Mouse (Mus musculus) gonadal fat pad, adult 2 months (tissue): ENCODE measurements around the gene Sytl3. TPM values are rescaled to one million over a fixed set of nuclear protein-coding genes. Genes with fewer than 3 reads are reported as not detected.

Experiments
- DNase-seq: peaks from one replicate; pipeline ENCODE4 v3.0.0-alpha.2; 2012; ENCODE audit warnings: low read depth
- polyA plus RNA-seq: library from polyadenylated mRNA; depleted of rRNA; stranded (reverse); fragments of >200 nt; gene quantifications from 2 replicates; pipeline ENCODE4 v1.2.3, GENCODE M21; 2012; rRNA removed

Sytl3 gene
- polyA plus RNA-seq, 1 experiment: 4.4 TPM

- DNase-seq: no peak
Measured at GRCm38 (mm10) chr17:6777629-6778331, 118.9 kb downstream of the Sytl3 start.

DNA sequence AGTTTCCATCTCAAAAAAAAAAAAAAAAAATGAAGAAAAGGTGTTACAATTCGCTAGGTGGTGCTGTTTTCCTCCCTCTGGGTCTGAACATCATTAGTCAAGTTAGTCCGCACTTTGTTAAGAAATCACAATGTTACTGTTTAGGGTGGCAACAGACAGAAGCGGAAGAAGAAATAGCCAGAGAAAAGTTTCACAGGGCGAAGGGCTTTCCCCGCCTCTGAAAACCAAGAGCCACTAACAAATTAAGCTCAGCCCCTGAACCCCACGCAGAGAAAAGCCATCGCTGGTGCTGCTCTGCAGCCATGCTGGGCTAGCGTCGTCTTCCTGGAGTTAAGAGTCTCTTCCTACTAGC, 119.4 kb downstream of the Sytl3 start:
- no peak for DNase-seq

DNA sequence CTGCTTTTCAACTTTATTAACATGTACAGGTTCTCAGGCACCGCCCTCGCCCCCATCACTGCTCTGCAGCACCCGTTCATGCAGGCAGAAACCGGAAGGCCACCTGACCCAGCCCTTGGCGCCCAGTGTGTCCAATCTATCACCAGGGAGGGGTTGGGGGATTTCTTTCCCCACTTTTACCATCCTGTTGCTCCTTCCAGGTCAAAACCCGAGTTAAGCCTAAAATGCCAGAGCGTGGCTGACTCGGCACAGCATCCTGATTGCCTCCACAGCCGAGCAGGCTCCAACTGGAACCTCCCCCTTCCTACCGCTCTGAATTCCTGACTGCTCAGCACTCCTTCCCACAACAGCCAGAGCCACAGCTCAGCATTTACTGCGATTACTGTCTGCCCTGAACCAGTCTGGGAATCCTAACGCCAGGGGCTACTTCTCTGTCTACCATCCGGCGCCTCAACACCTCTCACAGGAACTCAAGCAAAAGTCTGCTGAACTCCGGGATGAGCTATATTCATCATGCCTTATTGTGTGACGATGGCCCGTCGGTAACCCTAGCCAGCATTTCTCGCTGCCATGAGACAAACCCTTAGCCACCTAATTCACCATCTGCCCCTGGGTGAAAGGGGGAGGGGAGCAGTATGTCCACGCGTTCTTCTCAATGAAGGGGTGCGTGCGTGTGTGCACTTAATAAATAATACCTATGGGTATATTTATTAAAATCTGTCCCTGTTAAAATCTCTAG, 120.0 kb downstream of the Sytl3 start:
- DNase-seq: no peak

DNA sequence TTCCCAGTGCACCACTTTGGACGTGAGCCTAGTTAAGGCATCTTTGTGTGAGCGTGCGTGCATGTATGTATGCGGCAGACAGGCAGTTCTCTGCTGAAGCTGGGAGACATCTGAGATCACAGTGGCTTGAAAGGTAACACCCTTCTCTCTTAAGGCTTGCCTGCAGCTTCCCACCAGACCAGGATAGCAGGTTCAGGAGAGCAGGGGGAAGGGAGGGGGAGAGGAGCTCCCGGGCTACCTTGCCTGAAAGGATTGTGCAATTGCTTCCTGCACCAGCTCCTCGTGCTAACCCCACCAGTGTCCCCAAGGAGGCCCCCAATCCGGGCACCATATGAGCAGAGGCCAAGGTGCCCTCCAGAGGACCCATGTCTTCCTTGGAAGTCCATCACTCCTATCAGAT, 120.7 kb downstream of the Sytl3 start:
- DNase-seq: no peak

DNA sequence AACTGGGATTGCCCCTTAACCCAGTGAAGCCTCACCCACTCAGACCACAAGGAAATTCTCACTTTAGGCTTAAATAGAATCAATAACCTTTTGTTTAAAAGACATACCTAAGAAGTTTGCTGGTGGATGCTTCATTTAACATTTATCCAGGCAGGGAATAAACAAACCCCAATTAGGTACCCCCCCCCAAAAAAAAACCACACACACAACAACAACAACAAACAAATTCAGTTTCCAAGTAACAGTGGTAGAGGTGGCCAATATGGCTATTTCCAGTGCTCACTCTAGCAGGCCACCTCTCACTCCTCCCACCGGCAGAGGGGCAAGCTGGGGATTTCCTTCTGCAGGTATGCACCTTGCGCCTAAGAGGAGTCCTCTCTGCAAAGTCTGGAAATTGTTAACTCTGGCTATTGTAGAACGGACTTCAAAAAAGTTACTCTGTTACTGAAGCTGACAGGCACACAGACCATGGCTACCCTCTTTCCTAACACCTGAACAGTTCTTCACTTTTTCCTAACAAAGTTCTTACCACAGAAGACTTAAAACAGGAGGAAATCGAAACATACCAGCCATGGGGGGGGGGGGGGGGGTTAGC, 121.7 kb downstream of the Sytl3 start:
- no peak for DNase-seq

GRCm38 (mm10) chr17:6781273-6781672, 122.4 kb downstream of the Sytl3 start:
- DNase-seq: no peak

GRCm38 (mm10) chr17:6782033-6782526, 123.2 kb downstream of the Sytl3 start:
- DNase-seq: no peak

DNA sequence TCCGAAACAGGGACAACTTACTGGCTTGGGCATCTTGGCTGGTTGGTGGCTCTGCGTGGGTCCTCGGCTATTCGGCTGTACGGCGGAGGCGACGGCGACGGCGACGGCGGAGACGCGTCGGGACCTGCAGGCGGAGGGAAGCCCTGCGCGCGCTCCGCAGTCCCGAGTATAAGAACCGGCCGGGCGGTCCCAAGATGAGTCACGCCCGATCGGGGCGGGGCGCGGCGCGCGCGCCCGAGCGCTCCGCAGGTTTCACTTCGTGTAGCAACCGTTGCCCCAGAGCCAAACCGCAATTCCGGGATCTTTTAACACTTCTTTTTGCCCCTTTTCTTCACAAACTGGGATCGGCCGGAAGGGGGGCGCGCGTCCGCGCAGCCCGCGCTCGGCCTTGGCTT, 123.7 kb downstream of the Sytl3 start, which contains the start of gene Ezr:
Gene Ezr, minus strand, starts transcription at position 174 of the 395 bp plus-strand sequence.
- DNase-seq: no peak

DNA sequence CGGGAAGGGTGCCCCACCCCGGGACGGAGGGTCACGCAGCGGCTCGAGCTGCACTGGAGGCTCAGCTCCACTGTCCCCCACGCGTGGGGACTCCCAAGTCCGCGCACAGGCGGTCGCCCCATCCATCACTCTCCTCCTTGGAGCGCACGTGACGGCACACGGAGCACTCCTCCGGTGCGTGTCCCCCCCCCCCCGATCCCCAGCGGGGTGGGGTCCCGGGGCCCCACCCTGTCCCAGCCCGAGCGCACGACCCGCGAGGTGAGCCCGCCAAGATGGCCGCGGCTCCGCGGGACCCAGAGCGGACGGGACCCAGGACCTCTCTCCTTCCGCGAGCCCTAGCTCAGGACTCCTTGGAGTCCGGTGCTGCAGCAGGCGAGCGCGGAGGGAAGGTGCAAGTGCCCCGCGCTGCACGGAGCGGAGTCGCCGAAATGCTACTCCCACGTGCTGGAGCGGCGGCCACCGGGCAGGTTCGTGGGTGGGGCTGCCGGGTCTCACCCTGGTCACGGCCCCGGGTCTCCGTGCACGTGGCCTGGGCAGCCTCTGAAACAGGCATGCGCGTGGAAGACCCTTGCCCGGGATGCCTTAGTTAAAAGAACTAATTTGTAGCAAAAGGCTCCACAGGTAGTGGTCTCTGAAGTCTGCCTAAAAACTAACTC, 124.2 kb downstream of the Sytl3 start:
- DNase-seq: no peak

- DNase-seq: no peak
Measured at GRCm38 (mm10) chr17:6783756-6784357, 125.0 kb downstream of the Sytl3 start.

DNA sequence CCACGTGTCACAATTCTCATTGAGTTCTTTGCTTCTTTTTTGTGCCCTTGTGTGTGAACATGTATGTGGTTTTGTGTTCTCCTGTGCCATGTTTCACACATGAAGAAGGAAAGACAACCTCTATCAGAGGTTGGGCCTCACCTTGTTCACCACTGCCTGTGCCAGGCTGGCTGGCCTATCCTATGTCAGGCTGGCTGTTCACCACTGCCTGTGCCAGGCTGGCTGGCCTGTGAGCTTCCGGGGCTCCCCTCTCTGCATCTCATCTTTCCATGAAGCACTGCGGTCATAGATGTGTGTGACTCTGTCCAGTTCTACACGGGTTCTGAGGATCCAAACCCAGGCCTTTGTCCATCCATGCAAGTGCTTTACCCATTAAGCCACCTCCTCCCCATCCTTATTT, 128.3 kb downstream of the Sytl3 start:
- no peak for DNase-seq

Other genes starting within 250 kb of the Sytl3 start
- 209 and 258 TPM in 2 replicates for gene Dynlt1b, start 229.0 kb upstream of the Sytl3 start, polyA plus RNA-seq
- 7.7 and 9.5 TPM in 2 replicates for gene Dynlt1c, start 57.4 kb upstream of the Sytl3 start, polyA plus RNA-seq
- gene Dynlt1f, start 3.2 kb upstream of the Sytl3 start, polyA plus RNA-seq: 71.0 and 79.5 TPM in 2 replicates
- gene Ezr, start 123.7 kb downstream of the Sytl3 start, polyA plus RNA-seq: 93.6 and 169 TPM in 2 replicates